Mouse (Mus musculus): ENCODE measurements around the gene P3h1.

- TF ChIP-seq CTCF (conservative IDR thresholded peaks at IDR 0.05; ENCODE audit: insufficient read depth, insufficient read length, low read depth, low read length) (no peak), POLR2A (IDR thresholded peaks at IDR 0.05; ENCODE audit: low read depth, low read length) (no peak)
Observed at GRCm38 (mm10) chr4:119192757-119193156, 40.0 kb upstream of the P3h1 start.
